Mouse (Mus musculus): ENCODE results near the gene Rprm. TPM values are rescaled to one million over a fixed set of nuclear protein-coding genes. Genes with fewer than 3 reads are reported as not detected.

Rprm gene
- 24.9 and 36.3 TPM in 2 replicates for polyA plus RNA-seq (2015; fragmentation: Nextera tagmentation; extraction: Ambion mirVana)

GRCm38 (mm10) chr2:54085430-54086087 lies at the start of gene Rprm:
Gene Rprm, minus strand, starts transcription at chr2:54085552.
- H3K36me3 ChIP-seq, result no peaks in the 10 kb centered on the region
- peak; percentile 88 for ATAC-seq (ENCODE audit: insufficient number of reproducible peaks, low FRiP score, low TSS enrichment, low read depth)
- H3K9ac ChIP-seq, result 0 out of 2 replicates have a peak within 1 kb of the TSS, but pooled peaks have one; percentile 14
- peak within 1 kb of the TSS; percentile 56 for H3K4me3 ChIP-seq
- peak within 1 kb of the TSS; percentile 91 for H3K4me2 ChIP-seq
- no peaks in the 10 kb centered on the region for H3K9me3 ChIP-seq
- peaks cover 18% of the 10 kb centered on the region for H3K27me3 ChIP-seq
- peaks cover 18% of the 10 kb centered on the region; the same call in 1 of the 2 replicates for H3K4me1 ChIP-seq
- 6% methylated on average over 27 of the region's 27 CpGs for WGBS
- peak within 1 kb of the TSS; percentile 38; the same call in 1 of the 2 replicates for H3K27ac ChIP-seq

GRCm38 (mm10) chr2:54119305-54119704 lies 34.0 kb upstream of the Rprm start:
- Histone ChIP-seq H3K4me3 (no peak overlapping the region), H3K4me2 (no peak overlapping the region), H3K9ac (no peak overlapping the region), H3K9me3 (no peaks in the 10 kb centered on the region), H3K36me3 (no peaks in the 10 kb centered on the region), H3K4me1 (no peaks in the 10 kb centered on the region), H3K27me3 (no peaks in the 10 kb centered on the region), H3K27ac (no peak overlapping the region)
- ATAC-seq (ENCODE audit: insufficient number of reproducible peaks, low FRiP score, low TSS enrichment, low read depth), result no peak
- 74% methylated on average over 6 of the region's 6 CpGs for WGBS

GRCm38 (mm10) chr2:54118881-54119280 lies 33.5 kb upstream of the Rprm start:
- 22% methylated on average over 3 of the region's 3 CpGs for WGBS
- Histone ChIP-seq H3K27ac (no peak overlapping the region), H3K9me3 (no peaks in the 10 kb centered on the region), H3K4me3 (no peak overlapping the region), H3K9ac (no peak overlapping the region), H3K4me1 (no peaks in the 10 kb centered on the region), H3K36me3 (no peaks in the 10 kb centered on the region), H3K4me2 (no peak overlapping the region), H3K27me3 (no peaks in the 10 kb centered on the region)
- ATAC-seq (ENCODE audit: insufficient number of reproducible peaks, low FRiP score, low TSS enrichment, low read depth), result no peak

- Histone ChIP-seq H3K9me3 (no peaks in the 10 kb centered on the region), H3K9ac (no peak overlapping the region), H3K36me3 (no peaks in the 10 kb centered on the region), H3K4me2 (no peak overlapping the region), H3K4me1 (no peaks in the 10 kb centered on the region), H3K27me3 (no peaks in the 10 kb centered on the region), H3K4me3 (no peak overlapping the region), H3K27ac (no peak overlapping the region)
- ATAC-seq (ENCODE audit: insufficient number of reproducible peaks, low FRiP score, low TSS enrichment, low read depth), result no peak
- 68% methylated on average over 2 of the region's 2 CpGs for WGBS
These were observed 25.9 kb upstream of the Rprm start for GRCm38 (mm10) chr2:54111294-54111693.

GRCm38 (mm10) chr2:54106232-54106726 lies 20.9 kb upstream of the Rprm start:
- H3K9ac ChIP-seq, result no peak overlapping the region
- no peak overlapping the region for H3K4me3 ChIP-seq
- H3K27me3 ChIP-seq, result no peaks in the 10 kb centered on the region
- no peaks in the 10 kb centered on the region for H3K9me3 ChIP-seq
- ATAC-seq (ENCODE audit: insufficient number of reproducible peaks, low FRiP score, low TSS enrichment, low read depth), result no peak
- H3K4me1 ChIP-seq, result no peaks in the 10 kb centered on the region
- 39% methylated on average over 1 of the region's 1 CpGs for WGBS
- H3K27ac ChIP-seq, result no peak overlapping the region
- H3K4me2 ChIP-seq, result no peak overlapping the region
- H3K36me3 ChIP-seq, result no peaks in the 10 kb centered on the region

- Histone ChIP-seq H3K4me2 (no peak overlapping the region), H3K36me3 (no peaks in the 10 kb centered on the region), H3K27ac (no peak overlapping the region), H3K4me3 (no peak overlapping the region), H3K4me1 (no peaks in the 10 kb centered on the region), H3K9me3 (no peaks in the 10 kb centered on the region), H3K27me3 (no peaks in the 10 kb centered on the region), H3K9ac (no peak overlapping the region)
- 77% methylated on average over 1 of the region's 1 CpGs for WGBS
- no peak for ATAC-seq (ENCODE audit: insufficient number of reproducible peaks, low FRiP score, low TSS enrichment, low read depth)
These were observed 14.6 kb upstream of the Rprm start for GRCm38 (mm10) chr2:54099939-54100338.

- Histone ChIP-seq H3K36me3 (no peaks in the 10 kb centered on the region), H3K27ac (no peak overlapping the region), H3K9ac (no peak overlapping the region), H3K4me3 (no peak overlapping the region), H3K9me3 (no peaks in the 10 kb centered on the region), H3K4me2 (no peak overlapping the region), H3K4me1 (no peaks in the 10 kb centered on the region), H3K27me3 (no peaks in the 10 kb centered on the region)
- ATAC-seq (ENCODE audit: insufficient number of reproducible peaks, low FRiP score, low TSS enrichment, low read depth), result no peak
- WGBS, result 87% methylated on average over 3 of the region's 3 CpGs
These were observed 7.3 kb upstream of the Rprm start for GRCm38 (mm10) chr2:54092616-54093015.

- ATAC-seq (ENCODE audit: insufficient number of reproducible peaks, low FRiP score, low TSS enrichment, low read depth), result no peak
- Histone ChIP-seq H3K4me1 (peaks cover 18% of the 10 kb centered on the region; the same call in 1 of the 2 replicates), H3K4me2 (no peak overlapping the region), H3K27me3 (peaks cover 18% of the 10 kb centered on the region), H3K4me3 (no peak overlapping the region), H3K27ac (no peak overlapping the region), H3K9ac (no peak overlapping the region), H3K9me3 (no peaks in the 10 kb centered on the region), H3K36me3 (no peaks in the 10 kb centered on the region)
- WGBS, result 58% methylated on average over 4 of the region's 4 CpGs
These were observed 902 bp upstream of the Rprm start for GRCm38 (mm10) chr2:54086254-54086653.

GRCm38 (mm10) chr2:54084737-54085429 lies 469 bp downstream of the Rprm start:
- 1% methylated on average over 51 of the region's 51 CpGs for WGBS
- Histone ChIP-seq H3K9me3 (no peaks in the 10 kb centered on the region), H3K36me3 (no peaks in the 10 kb centered on the region), H3K4me1 (peaks cover 18% of the 10 kb centered on the region; the same call in 1 of the 2 replicates), H3K27me3 (peaks cover 18% of the 10 kb centered on the region), H3K4me3 (peak overlapping the region; percentile 56), H3K4me2 (peak overlapping the region; percentile 91), H3K9ac (0 out of 2 replicates have a peak overlapping the region, but pooled peaks have one; percentile 14), H3K27ac (peak overlapping the region; percentile 38; the same call in 1 of the 2 replicates)
- peak; percentile 68 for ATAC-seq (ENCODE audit: insufficient number of reproducible peaks, low FRiP score, low TSS enrichment, low read depth)

- peaks cover 18% of the 10 kb centered on the region for H3K27me3 ChIP-seq
- peak overlapping the region; percentile 56 for H3K4me3 ChIP-seq
- H3K4me2 ChIP-seq, result peak overlapping the region; percentile 91
- H3K36me3 ChIP-seq, result no peaks in the 10 kb centered on the region
- ATAC-seq (ENCODE audit: insufficient number of reproducible peaks, low FRiP score, low TSS enrichment, low read depth), result 0 out of 2 replicates have a peak, but pooled peaks have one; percentile 45
- 2% methylated on average over 29 of the region's 29 CpGs for WGBS
- no peaks in the 10 kb centered on the region for H3K9me3 ChIP-seq
- no peak overlapping the region for H3K9ac ChIP-seq
- H3K27ac ChIP-seq, result no peak overlapping the region
- H3K4me1 ChIP-seq, result peaks cover 18% of the 10 kb centered on the region; the same call in 1 of the 2 replicates
These were observed 1.3 kb downstream of the Rprm start for GRCm38 (mm10) chr2:54083861-54084736.

GRCm38 (mm10) chr2:54078961-54079360 lies 6.4 kb downstream of the Rprm start:
- Histone ChIP-seq H3K9me3 (no peaks in the 10 kb centered on the region), H3K36me3 (no peaks in the 10 kb centered on the region), H3K4me3 (no peak overlapping the region), H3K27me3 (no peaks in the 10 kb centered on the region), H3K4me2 (no peak overlapping the region), H3K27ac (no peak overlapping the region), H3K9ac (no peak overlapping the region), H3K4me1 (peaks cover 5% of the 10 kb centered on the region; the same call in 1 of the 2 replicates)
- ATAC-seq (ENCODE audit: insufficient number of reproducible peaks, low FRiP score, low TSS enrichment, low read depth), result no peak
- WGBS, result 78% methylated on average over 7 of the region's 7 CpGs
